Mouse (Mus musculus): Measurements from ENCODE around the gene Trip11.

The Trip11 gene

DNA sequence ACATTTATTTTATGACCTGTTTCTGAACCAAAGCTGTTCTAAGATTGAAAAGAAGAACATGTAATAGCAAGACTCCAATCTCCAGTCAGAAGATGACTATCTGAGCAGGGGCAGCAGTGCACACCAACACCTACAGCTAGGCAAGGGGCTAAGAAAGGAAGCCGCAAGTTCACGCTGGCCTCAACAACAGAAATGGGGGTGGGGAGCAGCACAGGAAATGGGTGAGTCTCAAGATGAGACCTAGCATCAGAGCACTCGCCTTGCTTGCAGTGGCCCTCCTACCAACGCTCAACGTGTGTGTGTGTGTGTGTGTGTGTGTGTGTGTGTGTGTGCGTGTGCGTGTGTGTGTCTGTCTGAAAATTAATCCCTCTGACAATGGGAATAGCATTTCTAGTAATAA is 16.0 kb downstream of the Trip11 start:
- no peak for DNase-seq (ENCODE audit: low read depth, low spot score)

GRCm38 (mm10) chr12:101893296-101893695 is 19.8 kb downstream of the Trip11 start:
- no peak for DNase-seq (ENCODE audit: low read depth, low spot score)

DNA sequence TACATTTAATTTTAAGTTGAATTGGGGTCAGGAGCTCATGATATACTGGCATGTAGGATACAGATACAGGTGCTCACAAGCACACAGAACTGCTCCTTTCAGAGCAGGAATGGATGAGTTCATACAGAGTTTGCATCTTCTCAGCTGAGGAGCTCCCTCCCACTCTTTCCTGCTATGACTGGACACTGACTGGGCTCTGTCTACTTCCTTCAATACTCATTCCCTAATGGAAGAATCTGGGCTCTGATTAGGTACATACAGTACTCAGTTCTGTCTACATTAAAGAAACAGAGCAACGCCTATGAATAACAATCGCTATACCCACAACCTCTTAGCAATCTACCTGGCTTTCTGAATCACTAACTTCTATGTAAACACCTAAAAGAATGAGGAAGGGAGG is 20.2 kb downstream of the Trip11 start:
- DNase-seq (ENCODE audit: low read depth, low spot score): no peak

GRCm38 (mm10) chr12:101891066-101891465 is 22.0 kb downstream of the Trip11 start:
- no peak for DNase-seq (ENCODE audit: low read depth, low spot score)

DNA sequence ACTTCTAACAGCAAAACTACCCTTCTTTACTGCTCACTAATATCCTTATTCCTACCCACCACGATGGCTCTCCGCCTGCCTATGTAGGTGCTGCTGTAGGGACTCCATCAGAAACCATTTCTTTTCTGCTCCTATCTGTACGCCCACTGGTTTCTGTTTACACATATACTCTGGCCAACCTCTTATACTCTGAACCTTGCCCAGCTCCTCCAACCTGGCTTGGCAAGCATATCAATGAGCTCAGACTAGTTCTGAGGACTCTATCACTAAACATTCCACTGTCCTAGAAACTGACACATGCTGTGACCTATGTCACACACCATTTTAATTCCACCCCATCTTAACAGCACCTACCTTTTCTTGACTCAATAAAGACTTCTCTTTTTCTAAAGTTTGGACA is 23.7 kb downstream of the Trip11 start:
- no peak for DNase-seq (ENCODE audit: low read depth, low spot score)

DNA sequence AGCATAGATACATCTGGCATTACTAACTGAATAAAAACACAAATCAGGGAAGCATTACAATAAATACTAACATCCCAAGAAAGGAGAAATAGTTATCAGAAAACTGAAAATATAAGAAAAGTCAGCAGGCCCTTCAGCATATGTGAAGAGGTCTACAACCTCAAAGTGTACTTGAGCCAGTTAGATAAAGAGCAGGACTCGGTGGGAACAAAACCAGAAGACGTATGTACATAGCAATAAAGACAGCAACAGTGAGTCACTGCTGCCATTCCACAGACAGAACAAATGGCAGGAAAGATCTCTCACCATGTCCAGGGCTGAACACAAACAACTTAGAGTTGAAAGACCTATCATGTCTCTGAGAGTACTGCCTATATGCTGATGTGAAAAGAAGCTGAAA is 24.8 kb downstream of the Trip11 start:
- DNase-seq (ENCODE audit: low read depth, low spot score): no peak

DNA sequence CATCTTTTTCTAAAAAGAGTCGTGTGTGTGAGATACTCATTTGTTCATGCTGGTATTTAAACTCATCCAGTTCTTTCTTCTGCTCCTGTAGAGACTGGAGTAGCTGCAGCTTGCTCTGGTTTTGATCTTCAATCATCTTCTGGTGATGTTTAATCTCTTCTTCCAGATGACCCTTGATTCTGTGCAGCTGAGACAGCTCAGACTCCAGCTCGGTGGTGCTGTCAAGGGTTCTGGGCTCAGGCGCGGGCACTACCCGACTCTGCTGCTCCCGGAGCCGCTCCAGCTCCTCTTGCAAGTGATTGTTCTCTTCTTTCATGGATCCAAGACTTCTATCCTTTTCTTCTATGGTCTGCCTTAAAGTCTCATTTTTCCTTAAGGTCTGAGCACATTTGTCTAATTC is 28.1 kb downstream of the Trip11 start:
- DNase-seq (ENCODE audit: low read depth, low spot score): no peak

- DNase-seq (ENCODE audit: low read depth, low spot score): no peak
These were observed 36.7 kb downstream of the Trip11 start for GRCm38 (mm10) chr12:101876374-101876773.

DNA sequence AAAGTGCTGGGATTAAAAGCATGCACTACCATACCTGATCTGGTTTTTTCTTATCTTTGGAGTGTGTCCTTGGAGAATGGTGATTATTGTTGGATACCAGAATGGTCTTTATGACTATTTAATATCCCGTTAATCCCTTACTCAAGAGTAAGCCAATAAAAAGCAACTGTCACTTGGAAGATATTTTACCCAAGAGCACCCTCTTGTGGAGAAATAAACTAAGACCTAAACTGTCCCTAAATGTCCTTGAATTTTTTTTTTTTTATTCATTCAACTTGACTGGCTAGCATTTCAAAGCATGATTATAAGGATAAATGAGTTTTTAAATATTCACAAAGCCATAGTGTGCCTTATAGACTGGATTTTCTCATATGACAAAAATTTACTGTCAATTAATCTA is 38.0 kb downstream of the Trip11 start:
- peak; percentile 28 for DNase-seq (ENCODE audit: low read depth, low spot score)

DNA sequence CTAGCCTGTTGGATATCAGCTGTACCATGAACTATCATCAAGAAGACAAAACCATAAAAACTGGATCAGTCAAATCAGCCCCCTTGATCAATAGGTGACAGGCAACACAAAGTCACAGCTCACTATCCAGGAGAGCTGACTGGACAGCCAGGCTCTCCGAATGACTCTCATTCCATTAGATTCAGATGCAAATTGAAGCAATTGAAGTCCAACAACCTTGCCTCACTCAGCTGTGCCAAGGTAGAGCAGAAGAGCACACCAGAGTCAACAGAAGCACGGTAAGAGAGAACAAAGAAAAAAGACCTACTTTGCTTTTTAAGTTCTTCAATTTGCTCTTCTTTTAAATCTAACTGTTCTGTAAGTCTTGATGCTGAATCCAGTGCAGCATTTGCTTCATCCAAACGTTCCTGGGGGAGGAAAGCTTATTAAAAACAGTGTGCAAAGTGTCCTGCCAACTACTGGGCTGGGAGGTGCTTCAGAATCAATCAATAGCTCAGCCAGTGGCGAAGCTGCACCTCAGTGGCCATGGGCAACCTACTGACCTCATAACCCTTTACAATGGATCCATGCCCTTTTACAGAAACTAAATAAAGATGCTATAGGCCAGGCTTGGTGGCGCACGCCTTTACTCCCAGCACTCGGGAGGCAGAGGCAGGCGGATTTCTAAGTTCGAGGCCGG is 50.6 kb downstream of the Trip11 start:
- DNase-seq (ENCODE audit: low read depth, low spot score): no peak

DNA sequence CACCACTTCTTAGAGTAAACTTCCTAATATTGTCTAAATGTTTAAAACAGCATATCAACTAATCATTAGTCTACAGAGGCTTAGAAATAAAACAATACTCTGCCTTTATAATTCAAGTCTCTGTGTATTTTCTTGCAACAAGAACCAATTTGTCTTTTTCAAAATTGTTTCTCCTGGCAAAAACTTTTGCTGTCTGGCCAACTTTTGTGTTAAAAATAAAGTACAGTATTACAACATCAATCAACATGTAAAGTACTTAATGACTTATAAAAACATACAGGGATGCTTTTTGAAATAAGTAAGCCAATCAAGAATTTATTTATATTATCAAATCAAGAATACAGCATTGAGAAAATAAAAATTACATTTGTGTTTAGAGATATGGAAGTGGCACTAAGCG is 52.8 kb downstream of the Trip11 start:
- no peak for DNase-seq (ENCODE audit: low read depth, low spot score)

DNA sequence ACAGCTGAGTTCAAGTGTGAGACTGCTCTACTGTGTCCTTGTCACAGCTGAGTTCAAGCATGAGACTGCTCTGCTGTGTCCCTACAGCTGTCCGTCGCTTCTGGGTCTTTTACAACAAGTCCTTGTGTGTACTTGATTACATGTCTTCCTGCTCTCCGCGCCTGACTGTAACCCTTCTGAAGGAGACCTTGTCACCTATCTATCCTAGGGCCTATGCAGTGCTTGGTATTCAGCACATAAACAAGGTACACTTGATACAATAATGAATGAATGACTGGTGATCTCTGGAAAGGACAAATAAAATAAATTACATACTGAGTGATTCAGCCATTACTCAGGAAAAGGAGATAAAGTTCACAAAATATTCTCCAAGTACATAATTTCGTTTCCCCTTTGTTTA is 55.1 kb downstream of the Trip11 start:
- no peak for DNase-seq (ENCODE audit: low read depth, low spot score)

DNA sequence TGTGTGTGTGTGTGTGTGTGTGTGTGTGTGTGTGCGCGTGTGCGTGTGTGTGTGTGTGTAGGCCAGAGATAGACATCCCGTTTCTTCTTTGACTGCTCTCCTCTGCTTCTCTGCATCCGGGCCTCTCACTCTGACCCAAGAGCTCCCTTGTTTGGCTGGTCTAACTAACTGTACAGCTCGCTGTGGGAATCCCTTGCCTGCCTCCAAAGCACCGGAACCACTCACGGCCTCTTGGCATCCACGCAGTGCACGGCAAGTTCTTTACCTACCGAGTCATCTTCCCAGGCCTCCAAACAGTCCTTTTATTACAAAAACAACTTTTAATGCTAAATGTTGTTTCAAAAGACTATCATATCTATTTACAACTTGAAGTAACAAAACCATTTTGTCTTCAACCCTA is 58.7 kb downstream of the Trip11 start:
- DNase-seq (ENCODE audit: low read depth, low spot score): no peak

GRCm38 (mm10) chr12:101851846-101852564 is 61.1 kb downstream of the Trip11 start:
- no peak for DNase-seq (ENCODE audit: low read depth, low spot score)

- DNase-seq (ENCODE audit: low read depth, low spot score): no peak
These were observed 61.8 kb downstream of the Trip11 start for GRCm38 (mm10) chr12:101851314-101851713.

- no peak for DNase-seq (ENCODE audit: low read depth, low spot score)
These were observed 76.4 kb downstream of the Trip11 start for GRCm38 (mm10) chr12:101836546-101837274.

- no peak for DNase-seq (ENCODE audit: low read depth, low spot score)
These were observed 78.4 kb downstream of the Trip11 start for GRCm38 (mm10) chr12:101834715-101835114.

GRCm38 (mm10) chr12:101833776-101834175 is 79.3 kb downstream of the Trip11 start:
- no peak for DNase-seq (ENCODE audit: low read depth, low spot score)

DNA sequence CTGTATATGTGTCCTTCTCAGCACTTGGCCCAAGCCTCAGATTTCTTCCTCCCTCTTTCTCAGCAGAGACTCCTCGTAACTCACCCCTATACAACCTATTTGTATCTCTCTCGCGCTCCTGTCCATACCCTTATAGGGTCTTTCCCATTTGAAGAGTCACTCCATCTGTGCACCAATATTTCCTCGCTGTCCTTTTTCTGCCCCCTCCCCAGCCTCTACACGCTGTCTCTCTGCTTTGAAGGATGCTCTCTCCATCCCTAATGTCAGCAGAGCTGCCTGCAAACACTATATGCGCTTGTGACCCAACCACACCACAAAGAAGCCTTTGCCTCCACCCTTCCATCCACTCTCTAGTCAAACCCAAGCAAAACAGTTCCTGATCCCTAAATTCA is 80.0 kb downstream of the Trip11 start:
- DNase-seq (ENCODE audit: low read depth, low spot score): no peak

DNA sequence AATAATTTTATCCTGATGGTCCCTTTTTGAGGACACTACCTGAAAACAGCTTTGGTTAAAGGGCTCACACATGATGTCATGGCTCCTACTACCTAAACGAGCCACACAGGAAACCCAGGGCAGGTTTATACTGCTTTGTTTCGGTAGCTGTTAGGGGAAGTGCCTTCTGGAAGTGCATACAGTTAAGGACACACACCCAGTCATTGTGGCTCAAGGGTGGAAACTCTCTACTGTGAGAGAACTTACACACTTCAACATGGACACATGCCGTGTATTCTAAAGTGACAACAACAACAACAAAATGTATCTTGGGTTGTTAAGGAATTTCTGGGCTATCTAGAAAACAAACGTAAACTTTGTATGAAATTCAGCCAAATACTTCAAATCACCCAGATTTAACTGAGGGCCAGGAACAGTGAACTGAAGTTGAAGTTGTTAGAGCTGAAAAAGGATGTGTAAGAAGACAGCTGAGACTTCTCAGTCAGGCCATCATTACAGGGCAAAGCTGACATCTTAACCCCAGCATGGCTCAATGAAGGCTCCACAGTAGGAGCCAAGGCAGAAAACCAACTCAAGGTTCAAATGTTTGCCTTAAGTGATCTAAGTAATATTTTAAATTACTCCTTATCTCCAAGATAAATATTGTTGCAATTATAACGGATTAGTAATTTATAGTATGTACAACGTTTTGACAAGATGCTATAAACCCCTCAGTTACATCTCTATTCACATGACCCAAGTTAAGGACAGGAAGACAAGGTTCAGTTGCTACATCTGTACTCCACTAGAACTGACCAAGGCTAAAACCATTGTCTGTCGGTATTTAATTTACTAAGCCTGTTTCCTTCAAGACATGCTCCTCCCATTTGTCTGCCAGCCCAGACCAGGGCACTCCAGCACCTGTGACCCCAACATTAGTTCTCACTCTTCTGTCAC is 80.6 kb downstream of the Trip11 start:
- no peak for DNase-seq (ENCODE audit: low read depth, low spot score)

- DNase-seq (ENCODE audit: low read depth, low spot score): no peak
These were observed 81.8 kb downstream of the Trip11 start for GRCm38 (mm10) chr12:101831221-101831620.

GRCm38 (mm10) chr12:101823161-101823560 is 89.9 kb downstream of the Trip11 start:
- DNase-seq (ENCODE audit: low read depth, low spot score): no peak

Measured in brain, embryonic 18.5 days (tissue).